Mouse (Mus musculus) cerebellum, adult 9-10 months (tissue): Measurements from ENCODE around the gene Selplg.
A peak's percentile ranks its signal among the peaks of the same experiment; 100 is the strongest.
"Not testable (repeated sequence)": the region's sequence is repeated elsewhere in the genome, so short reads cannot be mapped to it uniquely, and the experiment has no call there.

Experiments
- DNase-seq: peaks from one replicate; pipeline ENCODE4 v3.0.0; 2022

Gene Selplg

DNA sequence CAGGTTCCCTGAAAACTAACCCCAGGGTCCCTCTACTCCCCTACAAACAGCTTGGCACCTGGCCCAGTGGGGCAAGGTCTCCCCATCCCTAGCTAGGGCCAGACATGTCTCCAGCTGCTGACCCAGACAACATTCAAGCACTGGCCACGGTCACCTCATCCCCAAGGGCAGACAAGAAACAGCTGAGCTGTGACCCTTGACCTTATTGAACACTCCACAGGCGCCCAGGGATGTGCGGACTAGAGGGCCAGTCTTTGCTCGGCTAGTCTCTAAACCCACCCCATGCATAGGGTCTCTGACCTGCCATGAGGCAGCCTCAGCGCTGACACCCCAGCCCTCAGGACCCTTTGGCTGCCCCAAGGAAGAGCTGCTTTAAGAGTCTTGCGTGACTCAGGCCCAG lies 43.8 kb downstream of the Selplg start:
- DNase-seq, result no peak

DNA sequence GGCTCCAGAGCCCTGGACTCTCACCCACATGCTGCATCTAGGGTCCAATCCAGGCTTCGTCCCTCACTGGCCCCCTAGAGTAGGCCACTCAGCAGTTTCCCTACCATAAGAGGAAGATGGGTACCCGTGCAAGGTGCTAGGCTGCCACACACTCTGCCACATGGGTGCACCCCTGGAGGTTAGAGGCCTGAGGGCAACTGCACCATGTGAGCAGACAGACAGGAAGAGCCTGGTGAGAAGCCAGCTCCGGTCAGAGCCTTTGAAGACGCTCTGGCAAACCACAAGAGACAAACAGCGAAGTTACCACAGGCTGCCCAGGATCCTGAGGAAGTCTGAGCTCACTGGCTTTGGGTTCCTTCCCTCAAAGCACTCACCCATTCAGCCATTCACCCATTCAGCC lies 45.5 kb downstream of the Selplg start:
- no peak for DNase-seq

DNA sequence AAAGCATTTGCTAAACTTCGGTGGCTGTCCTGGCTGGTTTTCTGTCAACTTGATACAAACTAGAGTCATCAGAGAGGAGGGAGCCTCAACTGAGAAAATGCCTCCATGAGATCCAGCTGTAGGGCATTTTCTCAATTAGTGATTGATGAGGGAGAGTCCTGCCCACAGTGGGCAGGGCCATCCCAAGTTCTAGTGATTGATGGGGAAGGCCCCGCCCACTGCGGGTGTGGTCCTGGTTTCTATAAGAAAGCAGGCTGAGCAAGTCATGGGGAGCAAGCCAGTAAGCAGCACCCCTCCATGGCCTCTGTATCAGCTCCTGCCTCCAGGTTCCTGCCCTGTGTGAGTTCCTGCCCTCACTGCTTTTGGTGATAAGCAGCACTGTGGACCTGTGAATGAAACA lies 48.3 kb downstream of the Selplg start:
- DNase-seq, result not testable (repeated sequence)

DNA sequence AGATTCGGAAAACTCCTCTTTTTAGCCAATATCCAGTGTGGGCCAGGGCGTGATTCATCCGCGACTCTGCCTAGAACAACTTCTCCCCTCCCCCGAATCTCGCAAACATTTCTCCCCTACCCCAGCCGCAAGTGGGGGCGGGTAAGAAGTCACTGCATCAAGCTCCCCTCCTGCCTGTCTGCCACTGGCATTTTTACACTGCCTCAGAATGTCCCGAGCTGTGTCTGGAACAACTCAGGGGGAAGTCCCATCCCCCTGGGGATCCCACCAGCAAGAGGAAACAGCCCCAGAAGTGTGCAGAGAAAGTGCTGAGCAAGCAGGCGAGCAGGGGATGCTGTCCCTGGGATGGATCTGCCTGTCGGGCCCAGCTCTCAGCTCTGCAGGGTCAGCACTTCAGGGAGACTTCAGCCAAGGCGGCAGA lies 48.9 kb downstream of the Selplg start:
- no peak for DNase-seq

DNA sequence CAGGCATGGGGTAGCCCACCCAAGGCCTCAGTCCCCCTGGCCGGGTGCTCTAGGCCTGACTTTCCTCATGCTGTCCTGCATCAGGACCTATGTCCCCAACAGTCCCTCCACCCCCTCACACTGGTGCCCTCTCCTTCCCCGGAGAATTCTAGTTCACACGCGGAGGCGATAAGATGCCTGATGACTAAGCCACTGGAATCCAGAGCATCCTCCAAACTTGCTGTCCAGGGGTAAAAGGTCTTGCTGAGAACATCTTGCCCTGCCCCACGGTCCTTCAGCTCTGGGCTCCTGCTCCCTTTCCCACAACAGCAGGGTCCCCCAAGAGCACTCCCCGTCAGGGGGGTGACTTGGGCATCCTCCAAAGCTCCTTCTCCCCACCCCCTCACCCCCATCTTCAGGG lies 49.8 kb downstream of the Selplg start:
- DNase-seq, result no peak

DNA sequence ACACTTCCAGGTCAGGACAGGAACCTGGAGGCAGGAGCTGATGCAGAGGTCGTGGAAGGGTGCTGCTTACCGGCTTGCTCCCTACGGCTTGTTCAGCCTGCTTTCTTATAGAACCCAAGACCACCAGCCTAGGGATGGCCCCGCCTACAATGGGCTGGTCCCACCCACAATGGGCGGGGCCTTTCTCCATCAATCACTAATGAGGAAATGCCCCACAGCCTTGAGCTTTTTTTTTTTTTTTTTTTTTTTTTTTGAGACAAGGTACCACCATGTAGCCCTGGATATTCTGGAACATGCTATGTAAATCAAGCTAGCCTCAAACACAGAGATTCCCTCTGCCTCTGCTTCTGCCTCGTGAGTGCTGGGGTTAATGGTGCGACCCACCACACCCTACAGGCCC lies 50.6 kb downstream of the Selplg start:
- DNase-seq, result no peak

DNA sequence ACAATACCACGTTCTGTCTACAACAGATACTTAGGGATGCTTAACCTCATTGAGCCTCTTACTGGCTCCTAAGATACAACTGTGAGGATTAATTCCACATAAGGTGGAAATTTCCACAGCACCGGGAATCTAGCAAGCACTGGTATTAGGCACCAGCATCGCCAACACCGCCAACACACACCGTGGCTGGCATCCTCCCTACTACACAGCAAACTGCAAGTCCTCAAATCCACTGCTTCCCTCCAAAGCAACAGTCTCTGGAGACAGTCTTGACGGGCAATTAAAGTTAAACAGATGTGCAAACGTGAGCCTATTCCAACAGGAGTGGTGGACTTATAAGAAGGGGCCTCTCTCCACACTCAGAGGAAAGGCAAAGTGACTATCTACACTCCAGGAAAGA lies 51.2 kb downstream of the Selplg start:
- DNase-seq, result no peak

DNA sequence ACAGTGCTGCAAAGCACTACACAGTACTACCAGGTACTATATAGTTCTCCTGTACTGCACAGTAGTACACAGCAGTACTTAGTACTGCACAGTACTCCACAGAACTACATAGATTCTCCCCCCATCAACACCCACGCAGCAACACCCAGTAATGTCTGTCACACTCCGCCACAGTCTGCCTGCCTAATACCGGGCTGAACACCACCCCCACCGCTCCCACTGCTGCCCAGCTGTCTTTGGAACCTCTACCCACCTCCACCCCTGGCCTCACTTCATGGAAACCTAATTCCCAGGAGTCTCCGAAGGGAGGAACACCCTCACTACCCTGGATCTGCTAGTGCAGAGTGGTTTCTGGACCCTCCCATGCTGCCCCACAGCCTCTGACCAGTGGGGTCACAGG lies 51.7 kb downstream of the Selplg start:
- DNase-seq, result no peak

DNA sequence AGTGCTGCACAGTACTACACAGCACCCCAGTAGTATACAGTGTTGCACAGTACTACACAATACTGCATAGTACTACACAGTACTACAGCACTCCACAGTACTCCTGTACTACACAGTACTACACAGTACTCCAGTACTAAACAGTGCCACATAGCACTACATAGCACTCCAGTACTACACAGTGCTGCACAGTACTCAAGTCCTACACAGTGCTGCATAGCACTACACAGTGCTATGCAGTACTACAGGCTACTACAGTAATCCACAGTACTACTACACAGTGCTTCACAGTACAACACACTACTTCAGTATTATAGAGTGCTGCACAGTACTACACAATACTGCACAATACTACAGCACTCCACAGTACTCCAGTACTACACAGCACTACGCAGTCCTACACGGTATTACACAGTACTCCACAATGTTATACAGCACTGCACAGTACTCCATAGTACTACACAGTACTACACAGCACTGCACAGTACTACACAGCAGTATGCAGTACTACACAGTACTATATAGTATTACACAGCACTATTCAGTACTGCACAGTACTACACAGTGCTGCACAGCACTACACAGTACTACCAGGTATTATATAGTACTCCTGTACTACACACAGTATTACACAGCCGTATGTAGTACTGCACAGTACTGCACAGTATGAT lies 52.2 kb downstream of the Selplg start:
- DNase-seq, result no peak

DNA sequence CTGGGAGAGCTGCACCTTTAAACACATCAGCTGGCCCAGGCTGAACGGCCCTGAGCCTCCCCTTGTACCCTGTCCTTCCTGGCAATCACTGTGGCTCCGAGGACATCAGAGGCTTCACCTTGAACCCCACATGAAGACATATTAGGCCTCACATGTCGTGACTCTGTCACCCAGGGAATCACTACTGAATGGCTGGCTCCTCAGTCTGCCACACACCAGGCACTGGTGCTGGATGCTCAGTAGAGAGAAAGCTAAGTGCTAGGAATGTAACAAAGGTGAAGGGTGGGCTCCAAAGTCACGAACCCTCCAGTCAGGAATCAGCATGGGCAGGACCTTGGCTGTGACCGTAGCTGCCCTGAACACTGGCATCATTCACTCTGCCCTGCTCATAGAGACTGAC lies 52.9 kb downstream of the Selplg start:
- DNase-seq, result no peak

DNA sequence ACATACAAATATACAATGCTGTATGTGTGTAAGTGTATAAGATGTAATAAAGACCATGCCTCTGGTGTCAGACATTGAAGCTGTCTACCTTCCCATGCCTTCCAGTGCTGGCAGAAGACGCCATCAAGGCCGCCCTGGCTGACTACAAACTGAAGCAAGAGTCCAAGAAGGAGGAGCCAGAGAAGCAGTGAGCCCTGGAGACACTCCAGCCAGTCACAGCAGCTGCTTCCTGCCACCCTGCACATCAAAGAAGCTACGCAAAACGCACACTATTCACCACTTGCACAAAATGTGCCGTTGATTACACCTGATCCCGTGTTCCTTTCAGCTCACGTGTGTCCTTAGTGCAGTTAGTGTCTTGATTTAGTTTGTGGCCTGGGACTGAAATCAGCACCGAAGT lies 54.7 kb downstream of the Selplg start:
- not testable (repeated sequence) for DNase-seq

DNA sequence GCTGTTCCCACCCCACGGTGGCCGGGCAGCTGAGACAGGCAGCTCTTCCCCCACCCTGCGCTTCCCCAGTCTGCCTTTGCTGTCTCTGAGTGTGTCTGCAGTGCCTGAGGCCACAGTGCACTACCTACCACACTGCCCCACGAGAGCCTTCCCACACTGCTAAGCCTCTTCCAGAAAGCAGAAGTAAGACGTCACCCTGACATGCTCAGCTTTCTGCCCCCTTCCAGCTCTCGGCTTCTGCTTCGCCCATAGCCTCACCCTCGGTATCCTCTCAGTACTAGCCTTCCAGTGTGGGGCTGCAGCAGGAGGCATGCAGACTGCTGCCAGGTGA lies 55.6 kb downstream of the Selplg start:
- no peak for DNase-seq

DNA sequence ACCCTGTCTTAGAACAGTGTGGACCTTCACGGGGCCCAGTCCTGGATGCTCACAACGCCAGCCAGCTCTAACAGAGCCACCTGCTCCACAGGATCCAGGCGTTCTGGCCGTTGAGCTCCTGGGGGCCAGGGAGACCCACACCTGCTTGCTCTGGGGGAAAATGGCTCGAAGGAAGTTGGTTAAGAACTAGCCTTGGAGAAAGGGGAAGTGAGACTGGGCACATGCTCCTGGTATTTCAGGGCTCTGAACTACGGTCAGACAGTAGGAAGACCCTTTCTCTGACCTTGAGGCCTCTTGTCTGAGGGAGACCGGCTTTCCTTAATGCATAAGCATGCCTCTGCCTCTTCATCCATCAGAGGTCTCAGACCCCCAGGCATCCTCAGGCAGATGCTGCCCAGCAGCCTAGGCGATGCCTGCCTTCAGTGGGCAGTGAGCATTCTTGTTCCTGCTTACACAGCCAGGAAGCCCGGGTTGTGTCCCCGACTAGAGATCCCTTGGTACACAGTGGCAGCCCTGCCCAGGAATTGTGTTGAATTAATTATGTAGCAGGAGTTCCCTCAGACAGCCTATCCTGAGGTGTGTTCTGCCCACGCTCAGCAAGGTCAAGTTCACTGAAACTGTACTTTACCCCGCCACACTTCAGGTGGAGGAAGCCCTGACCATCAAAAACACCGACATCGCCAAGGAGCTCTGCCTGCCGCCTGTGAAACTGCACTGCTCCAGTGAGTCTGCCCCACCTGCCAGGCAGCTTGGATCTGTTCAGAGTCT lies 56.1 kb downstream of the Selplg start:
- DNase-seq, result no peak

DNA sequence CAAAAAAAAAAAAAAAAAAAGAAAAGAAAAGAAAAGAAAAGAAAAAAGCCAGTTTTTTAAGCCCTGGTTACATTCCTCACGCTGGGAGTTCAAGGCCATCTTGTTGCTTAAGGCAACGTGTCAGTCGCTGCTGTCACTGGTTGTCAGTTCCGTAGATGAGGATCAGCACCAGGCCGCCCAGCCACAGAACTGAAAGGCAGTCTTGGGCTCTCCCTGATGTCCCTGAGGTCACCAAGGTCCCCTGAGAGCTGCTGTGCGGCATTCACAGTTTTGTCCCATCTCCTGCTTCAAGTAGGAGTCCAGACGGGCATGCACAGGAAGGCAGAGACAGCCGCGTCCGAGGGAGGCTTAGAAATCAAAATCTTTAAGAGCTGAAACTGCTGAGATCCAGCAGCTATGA lies 56.9 kb downstream of the Selplg start:
- DNase-seq, result no peak

DNA sequence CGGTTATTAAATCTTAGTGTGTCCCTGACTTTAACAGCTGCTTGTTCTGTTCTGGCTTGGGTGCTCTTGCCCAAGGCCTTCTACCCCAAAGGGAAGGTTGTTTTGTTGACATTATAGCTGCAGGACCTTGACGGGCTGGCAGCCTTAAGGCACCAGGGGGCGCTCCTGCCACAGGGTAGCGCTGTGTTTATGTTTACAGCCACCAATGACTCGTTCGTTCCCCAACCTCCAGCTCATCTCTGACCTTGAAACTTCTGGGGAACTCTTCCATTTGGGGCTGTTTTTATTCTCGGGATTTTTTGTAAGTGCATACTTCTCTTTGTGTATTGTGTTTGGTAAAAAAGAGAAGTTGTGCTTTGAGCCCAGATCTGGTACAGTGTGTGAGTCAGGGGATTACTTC lies 58.8 kb downstream of the Selplg start:
- peak; percentile 85 for DNase-seq

DNA sequence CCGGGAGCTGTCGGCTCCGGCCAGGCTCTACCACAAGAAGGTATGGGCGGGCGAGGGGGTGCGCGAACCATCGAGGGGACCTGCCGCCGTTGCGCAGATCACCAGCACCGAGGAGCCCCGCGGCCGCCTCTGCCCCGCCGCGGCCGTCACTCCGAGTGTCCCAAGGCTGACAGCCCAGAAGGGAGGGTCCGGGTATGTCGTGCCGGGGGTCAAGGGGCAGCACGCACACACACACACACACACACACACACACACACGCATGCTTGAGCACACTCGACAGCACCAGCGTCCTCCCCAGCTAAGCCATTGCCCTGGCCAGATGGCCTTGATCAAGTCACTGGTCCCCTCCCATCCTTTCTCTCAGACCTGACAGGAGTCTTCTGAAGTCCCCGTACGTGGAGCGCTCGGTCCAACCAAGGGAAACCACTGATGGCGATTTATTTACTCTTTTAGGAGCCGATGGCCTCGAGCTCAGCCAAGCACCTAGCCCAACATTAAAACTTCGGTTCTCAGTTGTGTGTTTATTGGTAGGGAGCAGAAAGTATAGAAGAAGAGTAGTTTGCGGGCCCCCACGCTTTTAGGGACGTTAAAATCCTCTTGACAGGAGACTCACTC lies 59.4 kb downstream of the Selplg start:
- DNase-seq, result peak; percentile 54

DNA sequence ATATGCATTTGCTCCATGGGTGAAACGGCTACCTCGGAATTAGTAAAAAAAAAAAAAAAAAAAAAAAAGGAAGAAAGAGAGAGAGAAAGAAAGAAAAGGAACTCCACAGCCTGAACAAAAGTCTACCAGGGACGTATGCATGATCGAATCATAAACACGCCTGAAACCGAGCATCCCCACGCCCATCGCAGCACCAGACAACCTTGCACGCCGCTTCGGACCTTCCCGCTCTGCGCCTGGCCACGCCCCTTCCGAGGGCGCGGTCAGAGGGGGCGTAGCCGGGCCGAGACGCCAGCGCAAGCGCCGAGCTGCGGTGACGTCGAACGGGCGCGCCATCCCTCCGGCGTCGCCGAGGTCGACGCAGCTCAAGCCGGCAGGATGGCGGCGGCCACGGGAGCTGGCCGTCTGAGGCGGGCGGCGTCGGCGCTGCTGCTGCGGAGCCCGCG lies 60.0 kb downstream of the Selplg start, which contains the start of the genes Sart3 and Iscu:
Gene Sart3, minus strand, starts transcription at position 61 of the 446 bp plus-strand sequence.
Gene Iscu, plus strand, starts transcription at position 299 of the 446 bp plus-strand sequence.
- DNase-seq, result peak; percentile 92

DNA sequence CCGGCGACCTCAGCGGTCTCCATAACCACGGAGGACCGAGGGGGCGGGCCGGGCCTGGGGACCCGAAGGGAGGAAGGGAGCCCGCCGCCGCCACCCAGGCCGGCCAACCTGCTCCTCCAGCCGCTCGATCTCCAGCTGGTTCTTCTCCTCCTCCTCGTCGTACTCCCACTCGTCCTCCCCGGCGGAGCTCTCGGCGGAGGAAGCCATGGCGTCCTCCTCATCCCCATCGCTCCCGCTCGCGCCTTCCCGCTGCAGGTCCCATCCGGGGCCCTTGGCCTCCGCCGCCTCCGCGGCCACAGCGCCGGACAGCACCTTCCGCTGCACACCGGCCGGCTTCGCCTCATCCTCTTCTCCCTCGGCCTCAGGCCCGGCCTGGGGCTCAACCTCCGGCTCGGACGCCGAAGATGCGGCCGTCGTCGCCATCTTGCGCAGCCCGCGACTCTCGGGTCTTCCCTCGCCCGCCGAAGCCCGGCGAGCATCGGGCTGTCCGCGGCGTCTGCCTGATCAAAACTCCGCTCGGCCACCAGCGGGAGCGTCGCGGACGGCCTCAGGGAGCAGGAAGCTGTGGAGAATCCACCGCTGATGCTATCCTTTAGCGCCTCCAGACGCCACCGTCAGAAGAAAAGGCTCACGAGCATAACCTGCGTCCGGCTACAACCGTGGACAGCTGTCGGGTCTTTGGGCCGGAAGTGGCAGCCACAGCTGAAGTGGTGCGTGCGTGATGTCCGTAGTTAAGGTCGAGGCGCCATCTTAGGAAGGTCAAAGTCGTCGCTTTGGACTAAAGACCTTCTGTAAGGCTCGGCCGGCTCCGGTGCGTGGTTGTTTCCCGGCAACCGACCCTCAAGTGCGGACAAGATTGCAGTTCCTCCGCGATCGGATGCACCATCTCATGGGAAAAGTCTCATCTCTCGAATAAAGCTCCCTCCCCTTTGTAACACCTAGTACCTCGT lies 61.0 kb downstream of the Selplg start:
- DNase-seq, result peak; percentile 90

DNA sequence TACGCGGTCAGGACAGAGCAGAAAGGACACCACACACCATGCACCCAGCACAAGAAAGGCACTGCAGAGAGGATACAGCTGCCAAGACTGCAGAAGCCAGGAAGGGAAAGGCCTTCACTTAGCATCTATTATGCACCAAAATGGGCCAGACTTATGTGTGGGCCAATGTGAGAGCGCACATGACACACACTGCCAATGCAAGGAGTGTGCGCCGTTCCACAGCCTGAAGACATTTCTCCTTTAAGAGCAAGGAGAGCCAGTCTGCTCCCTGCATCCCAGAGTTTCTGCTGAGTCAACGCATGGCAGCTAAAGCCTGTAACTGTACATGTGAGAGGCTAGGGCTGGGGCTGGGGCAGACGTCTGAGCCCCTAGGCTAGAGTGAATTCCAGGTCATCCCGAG lies 63.6 kb downstream of the Selplg start:
- DNase-seq, result no peak
